Mouse (Mus musculus): Measurements from ENCODE around the gene Ftsj3. TPM values are rescaled to one million over a fixed set of nuclear protein-coding genes. Genes with fewer than 3 reads are reported as not detected.

The Ftsj3 gene
- total and polyA plus RNA-seq, 3 experiments, result 205 to 308 TPM; not detected in 1

- TF ChIP-seq POLR2AphosphoS5 (IDR thresholded peaks at IDR 0.05; ENCODE audit: borderline replicate concordance, low read depth, low read length) (0 out of 2 replicates have a peak, but pooled peaks have one; percentile 5), CHD1 (IDR thresholded peaks at IDR 0.05; ENCODE audit: low read depth, low read length) (peak; percentile 96), MEF2A (IDR thresholded peaks at IDR 0.05; ENCODE audit: extremely low read depth, insufficient replicate concordance, low read depth, low read length, poor library complexity, severe bottlenecking) (no peak), CHD2 (IDR thresholded peaks at IDR 0.05; ENCODE audit: low read length) (no peak), MXI1 (IDR thresholded peaks at IDR 0.05; ENCODE audit: low read depth, low read length) (peak; percentile 85), NELFE (IDR thresholded peaks at IDR 0.05; ENCODE audit: low read depth, low read length) (peak; percentile 80), JUND (IDR thresholded peaks at IDR 0.05; ENCODE audit: low read depth, low read length) (no peak), MYB (IDR thresholded peaks at IDR 0.05; ENCODE audit: low read depth, low read length) (no peak), GABPA (IDR thresholded peaks at IDR 0.05; ENCODE audit: low read depth, low read length) (no peak), MAZ (IDR thresholded peaks at IDR 0.05; ENCODE audit: low read depth, low read length) (peak; percentile 99), HCFC1 (IDR thresholded peaks at IDR 0.05; ENCODE audit: low read depth, low read length) (peak; percentile 83), NRF1 (IDR thresholded peaks at IDR 0.05; ENCODE audit: insufficient read depth, low read depth, low read length, poor library complexity, severe bottlenecking) (peak; percentile 81), ZC3H11A (IDR thresholded peaks at IDR 0.05; ENCODE audit: low read depth, low read length) (no peak), SIN3A (IDR thresholded peaks at IDR 0.05; ENCODE audit: low read length) (peak; percentile 86), USF1 (IDR thresholded peaks at IDR 0.05; ENCODE audit: low read depth, low read length) (no peak), ZNF384 (IDR thresholded peaks at IDR 0.05; ENCODE audit: low read depth, low read length) (no peak), ETS1 (IDR thresholded peaks at IDR 0.05; ENCODE audit: low read depth, low read length) (peak; percentile 49)
Measured at GRCm38 (mm10) chr11:106216730-106217490, 39.0 kb downstream of the Ftsj3 start, which contains the start of gene Ddx42 (continued).

GRCm38 (mm10) chr11:106215927-106216729 lies 39.8 kb downstream of the Ftsj3 start, which contains the start of gene Ccdc47:
TSS of gene Ccdc47 (minus strand) at chr11:106216344.
- H3K4me3 ChIP-seq (ENCODE audit: control insufficient read depth in 1 of 2, insufficient read depth in 1 of 2, low read depth in 2 of 2, low read length in 2 of 2), result peak within 1 kb of the TSS; percentile 86 to 92
- no peaks in the 10 kb centered on the region for H3K9me3 ChIP-seq (replicated peaks; ENCODE audit: insufficient read depth, low read length)
- H3K27ac ChIP-seq (ENCODE audit: control insufficient read depth, low read depth, low read length), result peak within 1 kb of the TSS; percentile 95
- peak; percentile 100 for DNase-seq (ENCODE audit: low read depth, low spot score)
- H3K9ac ChIP-seq (ENCODE audit: control insufficient read depth, low read depth, low read length, poor library complexity, severe bottlenecking), result peak within 1 kb of the TSS; percentile 91
- H3K79me2 ChIP-seq (ENCODE audit: control insufficient read depth, insufficient read depth, low read length, poor library complexity), result peaks cover 63% of the 10 kb centered on the region
- no peaks in the 10 kb centered on the region for H3K27me3 ChIP-seq (ENCODE audit: control insufficient read depth in 1 of 2, insufficient read depth in 2 of 2, low read length in 2 of 2)
- H3K4me1 ChIP-seq (ENCODE audit: control insufficient read depth in 1 of 2, insufficient read depth in 2 of 2, low read length in 2 of 2), result peaks cover 0 to 19% of the 10 kb centered on the region in 2 experiments; a peak in 3 of 4 replicates
- H3K36me3 ChIP-seq (ENCODE audit: control insufficient read depth in 1 of 2, insufficient read depth in 2 of 2, low read length in 2 of 2), result peaks cover 17 to 32% of the 10 kb centered on the region in 2 experiments
- TF ChIP-seq GATA1 (IDR thresholded peaks at IDR 0.05; ENCODE audit: low read depth, low read length), result no peak
- peak; percentile 58; the same call in 1 of the 2 replicates for TF ChIP-seq POLR2AphosphoS2 (IDR thresholded peaks at IDR 0.05; ENCODE audit: low read length)
- TF ChIP-seq CHD2 (IDR thresholded peaks at IDR 0.05; ENCODE audit: low read length), result no peak
- no peak for TF ChIP-seq RAD21 (IDR thresholded peaks at IDR 0.05; ENCODE audit: low read depth, low read length)
- no peak for TF ChIP-seq ZMIZ1 (IDR thresholded peaks at IDR 0.05; ENCODE audit: low read depth, low read length)
- TF ChIP-seq UBTF (IDR thresholded peaks at IDR 0.05; ENCODE audit: borderline replicate concordance, insufficient read depth, low read depth, low read length), result no peak
- no peak for TF ChIP-seq CHD1 (IDR thresholded peaks at IDR 0.05; ENCODE audit: low read depth, low read length)
- TF ChIP-seq JUND (IDR thresholded peaks at IDR 0.05; ENCODE audit: low read depth, low read length), result no peak
- no peak for TF ChIP-seq RCOR1 (IDR thresholded peaks at IDR 0.05; ENCODE audit: low read depth, low read length)
- no peak for TF ChIP-seq GABPA (IDR thresholded peaks at IDR 0.05; ENCODE audit: low read depth, low read length)
- peak; percentile 60 to 91 for TF ChIP-seq POLR2A (IDR thresholded peaks at IDR 0.05; ENCODE audit: control insufficient read depth in 1 of 2, insufficient read depth in 1 of 2, low read depth in 1 of 2, low read length in 2 of 2, poor library complexity in 1 of 2)
- TF ChIP-seq ELF1 (IDR thresholded peaks at IDR 0.05; ENCODE audit: low read depth, low read length), result no peak
- TF ChIP-seq MAFK (IDR thresholded peaks at IDR 0.05; ENCODE audit: borderline replicate concordance, low read depth, low read length), result no peak
- TF ChIP-seq USF2 (IDR thresholded peaks at IDR 0.05; ENCODE audit: borderline replicate concordance in 1 of 2, insufficient read depth in 1 of 2, low read depth in 1 of 2, low read length in 2 of 2), result no peak
- TF ChIP-seq ZKSCAN1 (IDR thresholded peaks at IDR 0.05; ENCODE audit: low read depth, low read length), result no peak
- TF ChIP-seq NELFE (IDR thresholded peaks at IDR 0.05; ENCODE audit: low read depth, low read length), result no peak; the same call in 1 of the 2 replicates
- TF ChIP-seq ZC3H11A (IDR thresholded peaks at IDR 0.05; ENCODE audit: low read depth, low read length), result no peak
- no peak for TF ChIP-seq TAL1 (IDR thresholded peaks at IDR 0.05; ENCODE audit: low read length)
- TF ChIP-seq TBP (IDR thresholded peaks at IDR 0.05; ENCODE audit: low read depth, low read length), result no peak

Measured in MEL (cell line).